11 mouse cellular contexts compared by ENCODE assay signal in the genomic region with DNA sequence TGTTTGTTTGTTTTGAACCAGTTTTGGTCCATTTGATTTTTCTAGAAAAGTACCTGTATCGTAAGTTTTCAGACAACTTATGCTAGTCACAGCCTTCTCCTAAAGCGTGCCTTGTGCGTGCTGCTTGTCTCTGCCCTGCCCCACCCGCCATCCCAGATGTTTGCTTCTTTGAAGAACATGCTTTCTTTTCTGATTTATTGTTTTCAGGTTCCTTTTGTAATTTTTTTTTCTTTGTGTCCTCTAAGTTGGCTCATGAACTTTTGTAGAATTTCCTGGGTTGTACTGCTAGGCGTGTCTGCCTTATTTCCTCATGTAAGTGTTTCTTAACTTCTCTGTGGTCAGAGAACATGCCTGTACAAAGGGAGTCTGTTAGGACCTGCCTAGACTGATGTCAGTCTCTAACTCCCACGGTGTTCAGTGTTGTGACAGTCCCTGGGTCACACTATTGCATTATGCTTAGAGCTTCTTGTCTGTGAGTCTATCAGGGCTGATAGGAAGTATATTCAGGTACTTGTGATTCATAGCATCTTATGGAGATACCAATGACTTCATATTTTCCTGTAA.
DNase-seq lines count a peak whose midpoint lies in the region.
"Had no signal": no experiment of that assay in that cellular context is flagged by ENCODE, and none has a peak within 500 bp of the region (broad histone marks: within the 10 kb centered on the region; RNA-seq: fewer than 3 reads in every experiment).

No protein-coding gene starts in this region.

- DNase-seq in kidney, adult 9 months = peak; percentile 19
- no peak for DNase-seq in kidney, adult 8-10 months
- peak; percentile 32 for DNase-seq in urinary bladder, postnatal 25 days (ENCODE audit: low spot score)
- no peak for DNase-seq in urinary bladder, postnatal 10 days (ENCODE audit: low spot score)
- peak; percentile 70 for DNase-seq in lung, postnatal 36 days
- DNase-seq in thymus, postnatal 25 days = no peak
- no peak for DNase-seq in left cerebral cortex, adult 9 months (ENCODE audit: low spot score in 2 of 2)
- DNase-seq: cerebellum, adult 8-10 months; gastrocnemius, postnatal 14 days; heart, postnatal 36 days; thymus, adult 18-20 months had no signal

Comparison
In these comparisons a context has a peak if more than half of its experiments do, and no peak if none do; other contexts are left out.
1. DNase-seq: peak in kidney, adult 9 months (single experiment), urinary bladder, postnatal 25 days (single experiment) and lung, postnatal 36 days (single experiment); none in kidney, adult 8-10 months (0 of 2), urinary bladder, postnatal 10 days (single experiment), thymus, postnatal 25 days (single experiment) and left cerebral cortex, adult 9 months (0 of 2).